ENCODE assay signal across 18 mouse cellular contexts in the genomic region with DNA sequence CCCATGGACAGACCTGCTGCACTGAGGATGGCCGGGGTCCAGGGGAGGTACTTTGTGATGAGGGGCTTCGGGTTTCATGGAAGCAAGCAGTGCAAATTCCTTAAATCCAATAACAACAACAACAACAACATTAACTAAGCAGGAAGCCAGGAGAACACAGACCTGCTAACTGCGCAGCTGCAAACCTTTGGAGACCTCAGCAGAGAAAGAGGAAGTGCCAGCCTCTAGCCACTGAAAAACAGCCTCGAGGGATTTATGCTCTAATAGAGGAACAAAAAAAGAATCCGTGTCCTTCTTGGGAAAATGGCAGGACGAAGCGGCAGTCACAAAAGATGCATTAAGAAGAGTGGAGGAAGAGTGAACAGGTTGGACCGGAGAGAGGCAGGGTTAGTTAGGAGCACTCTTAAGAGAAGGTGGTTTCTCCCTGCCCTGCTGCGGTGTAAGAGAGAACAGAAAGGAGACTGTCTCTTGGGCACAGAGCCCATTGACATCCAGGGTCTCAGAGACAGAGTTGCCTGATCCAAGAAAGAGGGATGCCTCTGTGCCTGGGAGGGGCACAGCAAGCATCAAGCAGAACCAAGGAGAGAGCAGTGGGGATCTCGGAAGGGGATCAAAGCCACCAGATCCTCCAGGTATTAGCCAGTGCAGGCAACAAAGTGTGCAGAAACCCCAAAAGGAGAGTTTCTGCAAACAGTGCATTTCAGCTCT.
A peak's percentile ranks its signal among the peaks of the same experiment; 100 is the strongest.
DNase-seq lines count a peak whose midpoint lies in the region.
"Had no signal": no experiment of that assay in that cellular context is flagged by ENCODE, and none has a peak within 500 bp of the region (broad histone marks: within the 10 kb centered on the region; RNA-seq: fewer than 3 reads in every experiment).

No protein-coding gene starts in this region.

- no peaks in the 10 kb centered on the region for H3K27me3 ChIP-seq in splenic B cell, adult 2 months (ENCODE audit: control insufficient read depth, insufficient read depth, low read length, poor library complexity, severe bottlenecking)
- no peaks in the 10 kb centered on the region for H3K27me3 ChIP-seq in forebrain, embryonic 10.5 days (ENCODE audit: poor library complexity, severe bottlenecking)
- H3K27me3 ChIP-seq: forebrain, embryonic 12.5 days; limb, embryonic 12.5 days had no signal

- H3K9me3 ChIP-seq in forebrain, embryonic 10.5 days, result no peaks in the 10 kb centered on the region
- H3K9me3 ChIP-seq: forebrain, embryonic 12.5 days; limb, embryonic 12.5 days had no signal

- H3K36me3 ChIP-seq in splenic B cell, adult 2 months (ENCODE audit: control insufficient read depth, insufficient read depth, low read length, poor library complexity, severe bottlenecking), result no peaks in the 10 kb centered on the region
- H3K36me3 ChIP-seq in forebrain, embryonic 10.5 days (replicated peaks), result no peaks in the 10 kb centered on the region
- H3K36me3 ChIP-seq: forebrain, embryonic 12.5 days; limb, embryonic 12.5 days had no signal

- 57% methylated on average over 10 of the region's 10 CpGs for WGBS in forebrain, embryonic 10.5 days

- no peak overlapping the region for H3K4me3 ChIP-seq in forebrain, embryonic 10.5 days
- H3K4me3 ChIP-seq: forebrain, embryonic 12.5 days; limb, embryonic 12.5 days had no signal

- H3K27ac ChIP-seq in forebrain, embryonic 10.5 days, result no peak overlapping the region
- H3K27ac ChIP-seq: forebrain, embryonic 12.5 days; hindbrain, postnatal 0 days; limb, embryonic 12.5 days; liver, embryonic 14.5 days had no signal

- H3K4me1 ChIP-seq in forebrain, embryonic 10.5 days, result peaks cover 26% of the 10 kb centered on the region

- DNase-seq in lung, postnatal 25 days (ENCODE audit: low spot score), result peak; percentile 8
- DNase-seq in lung, postnatal 14 days, result no peak
- DNase-seq in A20 (ENCODE audit: low read depth, low spot score), result peak; percentile 61
- peak; percentile 24 for DNase-seq in c-Kit-positive CD71-negative TER-119-negative erythroid progenitor cells, embryonic 14.5 days (ENCODE audit: low read depth)
- peak; percentile 34 for DNase-seq in splenic B cell, adult 2 months (ENCODE audit: low read depth, low spot score)
- no peak for DNase-seq in embryo, embryonic 10.5 days (ENCODE audit: low spot score)
- no peak for DNase-seq in forebrain, embryonic 10.5 days (ENCODE audit: extremely low spot score, low spot score)
- DNase-seq in layer of hippocampus, postnatal 36 days, result no peak
- DNase-seq: adrenal gland, postnatal 25 days; cerebellum, adult 8-10 months; gastrocnemius, postnatal 25 days; heart, postnatal 4 days; kidney, adult 2 months; right cerebral cortex, postnatal 4 days had no signal

Comparison
In these comparisons a context has a peak if more than half of its experiments do, and no peak if none do; other contexts are left out.
1. DNase-seq: peak in lung, postnatal 25 days (single experiment), A20 (single experiment), c-Kit-positive CD71-negative TER-119-negative erythroid progenitor cells, embryonic 14.5 days (single experiment) and splenic B cell, adult 2 months (single experiment); none in lung, postnatal 14 days (single experiment), embryo, embryonic 10.5 days (single experiment), forebrain, embryonic 10.5 days (single experiment) and layer of hippocampus, postnatal 36 days (0 of 2).